ENCODE assay signal across 8 mouse cellular contexts in genomic region chr17:56305826-56306225, GRCm38 (mm10). TPM values are rescaled to one million over a fixed set of nuclear protein-coding genes. Genes with fewer than 3 reads are reported as not detected.
DNase-seq lines count a peak whose midpoint lies in the region; ATAC-seq and TF ChIP-seq lines count a peak whose summit lies in the region.

No protein-coding gene starts in this region.

- ATAC-seq in embryonic facial prominence, embryonic 11.5 days (replicated peaks; ENCODE audit: insufficient number of reproducible peaks, low FRiP score, low TSS enrichment, low read depth) = no peak
- peak; percentile 10 for ATAC-seq in intestine, embryonic 15.5 days
- ATAC-seq in lung, postnatal 0 days = no peak

- peaks cover 12% of the 10 kb centered on the region for H3K36me3 ChIP-seq in embryonic facial prominence, embryonic 11.5 days (replicated peaks; ENCODE audit: control insufficient read depth, insufficient read depth, low read depth, low read length)
- peaks cover 20% of the 10 kb centered on the region for H3K36me3 ChIP-seq in intestine, embryonic 15.5 days
- no peaks in the 10 kb centered on the region for H3K36me3 ChIP-seq in lung, postnatal 0 days (ENCODE audit: insufficient read depth, low read length)

- 73% methylated on average over 8 of the region's 8 CpGs for WGBS in embryonic facial prominence, embryonic 11.5 days
- WGBS in intestine, embryonic 15.5 days = 48% methylated on average over 8 of the region's 8 CpGs
- WGBS in lung, postnatal 0 days = 57% methylated on average over 8 of the region's 8 CpGs

- peak; percentile 60 for TF ChIP-seq CTCF in layer of hippocampus, adult 2 months (conservative IDR thresholded peaks at IDR 0.05)
- TF ChIP-seq CTCF in lung, postnatal 0 days (IDR thresholded peaks at IDR 0.05) = peak; percentile 65

- H3K4me2 ChIP-seq in embryonic facial prominence, embryonic 11.5 days (ENCODE audit: low read depth, low read length) = peak overlapping the region; percentile 92; the same call in 1 of the 2 replicates
- peak overlapping the region; percentile 95 for H3K4me2 ChIP-seq in intestine, embryonic 15.5 days (replicated peaks)
- no peak overlapping the region for H3K4me2 ChIP-seq in lung, postnatal 0 days (replicated peaks; ENCODE audit: low read depth, low read length)

- no peaks in the 10 kb centered on the region for H3K9me3 ChIP-seq in embryonic facial prominence, embryonic 11.5 days (replicated peaks; ENCODE audit: control insufficient read depth, low read length)
- no peaks in the 10 kb centered on the region for H3K9me3 ChIP-seq in intestine, embryonic 15.5 days
- no peaks in the 10 kb centered on the region for H3K9me3 ChIP-seq in lung, postnatal 0 days (ENCODE audit: low read length)

- peak overlapping the region; percentile 81 for H3K9ac ChIP-seq in embryonic facial prominence, embryonic 11.5 days (replicated peaks; ENCODE audit: low read length)
- peak overlapping the region; percentile 32 for H3K9ac ChIP-seq in intestine, embryonic 15.5 days
- no peak overlapping the region for H3K9ac ChIP-seq in lung, postnatal 0 days (replicated peaks; ENCODE audit: low read depth)

- no peak for DNase-seq in layer of hippocampus, adult 2 months (ENCODE audit: low spot score in 2 of 2)
- DNase-seq in layer of hippocampus, postnatal 10 days (ENCODE audit: low spot score in 2 of 2) = no peak
- DNase-seq in embryonic facial prominence, embryonic 11.5 days (ENCODE audit: low spot score) = no peak
- no peak for DNase-seq in lung, postnatal 0 days (ENCODE audit: low spot score)
- no peak for DNase-seq in cerebellum, adult 18-20 months
- DNase-seq in spleen, adult 12 weeks (ENCODE audit: low spot score) = no peak
- DNase-seq in embryo, embryonic 10 days (ENCODE audit: low spot score) = no peak

- TF ChIP-seq EP300 in lung, postnatal 0 days (IDR thresholded peaks at IDR 0.05) = no peak

- no peaks in the 10 kb centered on the region for H3K27me3 ChIP-seq in embryonic facial prominence, embryonic 11.5 days (ENCODE audit: control insufficient read depth, insufficient read depth, low read length)
- H3K27me3 ChIP-seq in intestine, embryonic 15.5 days (replicated peaks) = no peaks in the 10 kb centered on the region
- H3K27me3 ChIP-seq in lung, postnatal 0 days (replicated peaks; ENCODE audit: insufficient read depth, low read length) = no peaks in the 10 kb centered on the region

- no peak overlapping the region for H3K27ac ChIP-seq in layer of hippocampus, adult 2 months
- no peak overlapping the region for H3K27ac ChIP-seq in embryonic facial prominence, embryonic 11.5 days (replicated peaks; ENCODE audit: low read depth, low read length)
- H3K27ac ChIP-seq in intestine, embryonic 15.5 days = peak overlapping the region; percentile 73
- H3K27ac ChIP-seq in lung, postnatal 0 days (ENCODE audit: low read length) = no peak overlapping the region

- peaks cover 7% of the 10 kb centered on the region for H3K4me1 ChIP-seq in embryonic facial prominence, embryonic 11.5 days (ENCODE audit: control insufficient read depth, insufficient read depth, low read length)
- H3K4me1 ChIP-seq in intestine, embryonic 15.5 days (replicated peaks) = peaks cover 46% of the 10 kb centered on the region
- H3K4me1 ChIP-seq in lung, postnatal 0 days (ENCODE audit: insufficient read depth, low read depth, low read length) = peaks cover 17% of the 10 kb centered on the region

- H3K4me3 ChIP-seq in layer of hippocampus, adult 2 months = no peak overlapping the region
- peak overlapping the region; percentile 79 for H3K4me3 ChIP-seq in embryonic facial prominence, embryonic 11.5 days (ENCODE audit: low read depth, low read length)
- H3K4me3 ChIP-seq in intestine, embryonic 15.5 days (replicated peaks) = peak overlapping the region; percentile 71
- H3K4me3 ChIP-seq in lung, postnatal 0 days (ENCODE audit: low read depth, low read length) = no peak overlapping the region

RNA-seq across cellular contexts. Expression of gene Uhrf1, which starts 2.7 kb away (rescaled TPM):
- total RNA-seq in layer of hippocampus, adult 2 months (2021) = 1 to 10 TPM; 1.7 to 2.1 TPM
- total RNA-seq in layer of hippocampus, postnatal 10 days (2021) = 1 to 10 TPM; 5.9 to 6.3 TPM
- 118 and 119 TPM in 2 replicates for polyA plus RNA-seq in embryonic facial prominence, embryonic 11.5 days (2014; fragmentation: Nextera tagmentation; extraction: Ambion mirVana)
- polyA plus RNA-seq in intestine, embryonic 15.5 days (2015; fragmentation: Nextera tagmentation; extraction: Ambion mirVana) = 124 and 125 TPM in 2 replicates
- polyA plus RNA-seq in lung, postnatal 0 days (2015; fragmentation: Nextera tagmentation; extraction: Ambion mirVana) = 7.0 and 8.4 TPM in 2 replicates

RNA-seq across cellular contexts. Expression of gene Arrdc5, which starts 5.7 kb away (rescaled TPM):
- total RNA-seq in layer of hippocampus, adult 2 months (2021) = not detected
- total RNA-seq in layer of hippocampus, postnatal 10 days (2021) = not detected
- polyA plus RNA-seq in embryonic facial prominence, embryonic 11.5 days (2014; fragmentation: Nextera tagmentation; extraction: Ambion mirVana) = not detected in 2 replicates
- not detected in 2 replicates for polyA plus RNA-seq in intestine, embryonic 15.5 days (2015; fragmentation: Nextera tagmentation; extraction: Ambion mirVana)
- polyA plus RNA-seq in lung, postnatal 0 days (2015; fragmentation: Nextera tagmentation; extraction: Ambion mirVana) = not detected in 2 replicates

RNA-seq across cellular contexts. Expression of gene Plin3, which starts 13.2 kb away (rescaled TPM):
- total RNA-seq in layer of hippocampus, adult 2 months (2021) = 10 to 100 TPM; 16.8 to 17.2 TPM
- 1 to 10 TPM; 5.7 to 7.3 TPM for total RNA-seq in layer of hippocampus, postnatal 10 days (2021)
- polyA plus RNA-seq in embryonic facial prominence, embryonic 11.5 days (2014; fragmentation: Nextera tagmentation; extraction: Ambion mirVana) = 33.0 and 48.5 TPM in 2 replicates
- 153 and 195 TPM in 2 replicates for polyA plus RNA-seq in intestine, embryonic 15.5 days (2015; fragmentation: Nextera tagmentation; extraction: Ambion mirVana)
- polyA plus RNA-seq in lung, postnatal 0 days (2015; fragmentation: Nextera tagmentation; extraction: Ambion mirVana) = 95.3 and 99.3 TPM in 2 replicates

RNA-seq across cellular contexts. Expression of gene Kdm4b, which starts 20.0 kb away (rescaled TPM):
- 10 to 100 TPM; 87.8 to 96.3 TPM for total RNA-seq in layer of hippocampus, adult 2 months (2021)
- total RNA-seq in layer of hippocampus, postnatal 10 days (2021) = 10 to 100 TPM; 85.3 to 87.1 TPM
- polyA plus RNA-seq in embryonic facial prominence, embryonic 11.5 days (2014; fragmentation: Nextera tagmentation; extraction: Ambion mirVana) = 27.3 and 28.2 TPM in 2 replicates
- 25.1 and 27.5 TPM in 2 replicates for polyA plus RNA-seq in intestine, embryonic 15.5 days (2015; fragmentation: Nextera tagmentation; extraction: Ambion mirVana)
- polyA plus RNA-seq in lung, postnatal 0 days (2015; fragmentation: Nextera tagmentation; extraction: Ambion mirVana) = 19.7 and 22.4 TPM in 2 replicates

RNA-seq across cellular contexts. Expression of gene Ticam1, which starts 29.2 kb away (rescaled TPM):
- total RNA-seq in layer of hippocampus, adult 2 months (2021) = 1 to 10 TPM; 6.1 to 7.1 TPM
- total RNA-seq in layer of hippocampus, postnatal 10 days (2021) = 1 to 10 TPM; 5.2 to 5.9 TPM
- polyA plus RNA-seq in embryonic facial prominence, embryonic 11.5 days (2014; fragmentation: Nextera tagmentation; extraction: Ambion mirVana) = 2.9 and 3.6 TPM in 2 replicates
- polyA plus RNA-seq in intestine, embryonic 15.5 days (2015; fragmentation: Nextera tagmentation; extraction: Ambion mirVana) = 11.3 and 13.3 TPM in 2 replicates
- polyA plus RNA-seq in lung, postnatal 0 days (2015; fragmentation: Nextera tagmentation; extraction: Ambion mirVana) = 3.5 and 4.1 TPM in 2 replicates

Comparison
In these comparisons a context has a peak if more than half of its experiments do, and no peak if none do; other contexts are left out.
1. H3K4me3 ChIP-seq: peak in embryonic facial prominence, embryonic 11.5 days (single experiment) and intestine, embryonic 15.5 days (single experiment); none in layer of hippocampus, adult 2 months (single experiment) and lung, postnatal 0 days (single experiment).
2. RNA of gene Uhrf1, which starts 2.7 kb away (polyA plus RNA-seq): 124 to 125 TPM in intestine, embryonic 15.5 days and 118 to 119 TPM in embryonic facial prominence, embryonic 11.5 days; 7.0 to 8.4 TPM in lung, postnatal 0 days; every median in the first group is over 10 times any median in the second.